Mouse (Mus musculus): Measurements from ENCODE around the gene Gse1. TPM values are rescaled to one million over a fixed set of nuclear protein-coding genes. Genes with fewer than 3 reads are reported as not detected.

The Gse1 gene
- total RNA-seq, 4 experiments from 2014 or later: 30.7 to 64.5 (median 48.4) TPM

DNA sequence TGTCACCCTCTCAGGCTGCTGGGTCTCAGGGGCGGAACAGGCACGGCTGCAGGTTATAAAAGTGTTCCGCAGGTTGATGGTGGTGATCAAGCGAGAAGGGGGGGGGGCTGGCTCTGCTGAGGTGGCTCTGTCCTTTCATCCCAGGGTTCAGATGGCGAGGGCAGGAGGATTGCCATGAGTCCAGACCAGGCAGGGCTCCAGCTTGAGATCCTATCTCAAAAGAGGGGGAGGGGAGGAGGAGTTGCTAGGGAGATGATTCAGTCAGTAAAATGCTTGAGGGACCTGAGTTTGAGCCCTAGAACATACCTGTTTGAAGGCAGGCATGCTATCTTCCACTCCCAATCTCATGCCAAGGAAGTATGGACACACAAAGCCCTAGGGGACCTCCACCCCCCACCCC, 332.3 kb downstream of the Gse1 start:
- DNase-seq: no peak

DNA sequence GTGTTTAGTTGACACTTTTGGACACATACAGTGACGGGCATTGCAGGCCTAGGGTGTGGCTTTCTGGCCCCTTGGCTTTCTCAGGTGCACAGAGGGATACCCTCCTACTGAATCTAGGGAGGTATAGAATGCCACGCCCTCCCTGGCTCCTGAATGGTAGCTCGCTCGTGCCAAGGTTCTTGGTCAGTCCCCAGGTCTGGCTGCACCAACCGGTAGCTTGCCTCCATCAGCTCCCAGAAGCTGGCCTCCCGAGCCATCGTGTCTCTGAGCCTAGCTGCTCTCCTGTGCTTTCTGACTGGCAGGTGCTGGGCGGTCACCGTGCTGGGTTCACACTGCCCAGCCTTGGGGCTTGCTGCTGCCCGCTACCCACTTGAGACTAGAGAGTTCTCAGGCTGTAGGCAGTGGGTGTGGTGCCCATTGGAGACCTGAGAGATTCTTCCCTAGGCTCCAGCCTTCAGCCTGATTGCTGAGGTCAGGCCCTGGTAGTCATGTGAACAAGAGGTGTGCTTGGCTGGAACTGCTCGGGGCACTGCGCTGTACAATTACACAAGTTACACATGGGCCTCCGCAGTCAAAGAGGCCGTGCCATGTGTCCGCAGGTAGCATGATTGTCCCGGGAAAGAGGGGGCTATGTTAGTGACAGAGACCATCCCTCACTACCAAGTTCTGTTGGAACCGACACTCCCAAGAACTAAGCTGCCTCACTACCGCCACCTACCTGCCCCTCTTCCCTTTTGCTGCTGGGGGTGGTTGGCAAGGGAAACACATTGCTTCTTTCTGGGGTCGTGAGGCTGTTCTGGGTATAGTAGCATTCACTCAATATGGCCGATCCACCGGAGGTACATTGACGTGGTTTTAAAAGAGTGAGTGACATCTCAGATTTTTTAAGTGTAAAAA, 333.5 kb downstream of the Gse1 start:
- DNase-seq: no peak

DNA sequence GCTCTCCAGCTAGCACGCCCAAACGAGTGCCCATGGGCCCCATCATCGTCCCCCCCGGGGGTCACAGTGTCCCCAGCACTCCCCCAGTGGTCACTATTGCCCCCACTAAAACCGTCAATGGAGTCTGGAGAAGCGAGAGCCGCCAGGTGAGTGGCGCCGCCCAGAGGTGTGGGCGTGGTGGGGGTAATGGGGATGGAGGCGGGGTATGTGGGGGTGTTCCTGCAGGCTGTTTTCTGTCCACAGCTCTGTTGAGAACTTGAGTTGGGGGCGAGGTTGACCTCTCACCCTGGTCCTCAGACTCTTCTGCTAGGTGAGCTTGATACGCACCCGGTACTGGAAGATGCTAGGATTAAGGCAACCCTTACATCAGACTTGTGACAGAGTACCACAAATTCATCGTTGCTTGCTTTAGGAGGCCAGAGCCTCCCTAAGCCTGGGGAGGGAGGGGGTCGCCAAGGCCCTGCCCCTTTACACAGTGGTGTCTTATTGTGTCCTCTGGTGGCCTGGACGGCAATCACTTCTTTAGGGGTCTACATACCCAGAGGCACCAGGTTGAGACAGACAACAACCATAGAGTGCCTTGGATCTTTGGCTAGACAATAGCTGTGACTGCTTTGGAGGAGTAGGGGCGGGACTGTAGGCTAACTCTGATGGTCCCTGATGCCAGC, 334.6 kb downstream of the Gse1 start:
- no peak for DNase-seq

DNA sequence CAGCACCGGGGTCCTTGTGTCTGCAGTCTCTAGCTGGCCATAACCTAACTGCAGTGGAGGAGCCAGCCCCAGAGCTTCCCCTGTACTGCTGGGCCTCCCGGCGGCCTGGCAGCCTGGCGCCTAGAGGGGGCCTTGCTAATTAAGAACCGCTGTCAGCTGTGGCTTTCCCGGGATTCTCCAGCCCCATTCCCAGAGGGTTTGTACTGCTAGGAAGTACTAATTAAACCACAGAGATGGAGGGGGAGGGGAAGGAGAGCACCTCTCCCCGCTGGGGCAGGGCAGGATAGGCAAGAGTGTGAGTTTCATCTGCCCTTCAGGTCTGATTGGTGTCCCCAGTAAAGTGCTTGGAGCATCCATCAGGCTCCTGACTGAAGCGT, 335.1 kb downstream of the Gse1 start:
- no peak for DNase-seq

DNA sequence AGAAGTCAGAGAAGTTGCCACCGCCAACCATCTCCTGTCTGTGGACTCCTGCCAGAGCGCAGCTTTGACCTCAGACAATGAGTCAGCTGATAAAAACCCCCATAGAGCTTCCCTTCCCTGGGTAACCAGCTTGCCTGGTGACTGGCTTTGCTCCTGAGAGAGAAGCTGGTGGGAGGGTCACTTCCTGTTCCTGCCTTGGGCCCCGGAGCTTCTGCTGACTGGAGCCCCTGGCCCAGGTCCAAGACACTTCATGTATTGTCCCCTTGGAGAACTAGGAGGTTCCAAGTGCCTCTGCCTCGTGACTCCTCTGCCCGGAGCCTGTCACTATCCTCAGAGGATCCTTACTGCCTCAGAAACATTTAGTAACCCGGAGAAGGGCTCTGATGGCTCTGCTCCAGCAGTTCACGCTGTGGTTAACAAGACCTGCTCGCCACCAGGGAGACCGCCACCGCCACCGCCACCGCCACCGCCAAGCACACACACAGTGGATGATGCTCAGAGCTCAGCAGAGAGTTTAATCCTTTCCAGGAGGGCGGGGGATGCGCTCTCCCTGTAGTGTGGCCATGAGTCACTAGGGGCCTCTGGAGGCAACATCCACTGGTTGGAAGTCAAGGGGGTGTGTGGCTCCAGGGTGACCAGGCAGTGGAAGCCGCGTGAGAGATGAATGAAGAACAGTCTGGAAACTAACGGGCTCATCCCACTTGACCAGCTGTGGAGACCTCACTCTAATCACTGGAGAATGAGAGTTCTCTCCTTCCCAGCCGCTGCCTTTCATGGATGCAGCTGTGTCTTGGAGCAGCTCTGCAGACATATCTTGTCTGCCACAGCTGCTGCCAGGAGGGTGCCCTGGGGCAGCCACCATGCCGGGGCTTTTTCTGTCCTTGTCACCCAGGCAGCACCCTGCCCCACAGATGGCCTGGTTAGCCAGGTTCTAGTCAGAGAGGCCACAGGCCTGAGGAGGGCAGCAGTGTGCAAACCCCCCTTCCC, 335.9 kb downstream of the Gse1 start:
- peak; percentile 89 for DNase-seq

DNA sequence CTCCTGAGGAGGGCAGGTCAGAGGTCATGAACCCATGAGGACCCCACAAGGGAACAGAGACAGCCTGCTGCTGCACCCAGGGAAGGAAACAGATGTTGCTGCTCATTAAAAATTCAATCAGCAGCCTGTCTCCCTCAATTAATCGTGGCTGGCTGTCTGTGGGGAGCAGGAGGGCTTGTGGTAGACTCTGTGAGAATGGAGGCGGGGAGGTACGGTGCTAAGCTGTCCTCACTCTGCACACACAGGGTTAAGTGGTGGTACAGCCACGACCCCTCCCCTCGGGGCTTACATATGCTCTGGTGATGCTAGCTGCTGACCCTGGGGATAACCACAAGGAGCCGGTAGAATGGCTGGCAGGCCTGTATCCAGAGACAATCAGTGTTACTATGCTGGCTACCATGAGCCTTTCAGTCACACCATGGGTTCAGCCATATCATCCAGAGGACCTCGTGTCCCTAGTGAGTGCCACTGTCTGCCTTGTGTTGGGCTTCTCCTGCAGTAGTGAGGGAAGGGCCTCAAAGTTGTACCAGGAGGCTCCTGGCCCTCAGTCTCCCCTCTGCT, 337.0 kb downstream of the Gse1 start:
- no peak for DNase-seq

DNA sequence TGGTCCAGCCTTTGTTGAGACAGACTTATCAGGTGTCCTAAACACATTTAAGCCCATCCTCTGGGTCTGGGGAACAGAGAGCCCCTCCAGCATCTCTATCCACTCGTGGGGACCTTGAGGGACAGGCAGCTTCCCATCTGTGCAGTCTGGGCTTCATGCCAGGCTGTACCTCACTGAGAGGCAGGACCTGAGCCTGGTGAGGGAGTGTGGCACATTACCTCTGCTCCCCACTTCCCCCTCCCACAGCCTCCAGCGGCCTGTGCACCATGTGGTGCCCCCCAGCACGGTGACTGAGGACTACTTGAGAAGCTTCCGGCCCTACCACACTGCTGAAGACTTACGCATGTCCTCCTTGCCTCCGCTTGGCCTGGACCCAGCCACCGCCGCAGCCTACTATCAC, 338.4 kb downstream of the Gse1 start:
- no peak for DNase-seq

DNA sequence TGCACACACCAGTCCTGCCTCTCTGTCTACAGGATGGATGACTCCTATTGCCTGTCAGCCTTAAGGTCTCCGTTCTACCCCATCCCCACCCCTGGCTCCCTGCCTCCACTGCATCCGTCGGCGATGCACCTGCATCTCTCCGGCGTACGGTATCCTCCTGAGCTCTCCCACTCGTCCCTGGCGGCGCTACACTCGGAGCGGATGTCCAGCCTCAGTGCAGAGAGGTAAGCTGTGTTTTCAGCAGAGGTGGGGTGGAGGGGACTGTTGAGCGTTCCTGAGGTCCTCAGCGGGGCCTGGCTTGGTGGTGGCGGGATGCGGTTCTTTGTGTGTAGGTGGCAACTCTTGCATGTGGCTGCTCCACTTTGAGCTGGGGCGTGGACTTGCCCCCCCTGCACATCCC, 339.5 kb downstream of the Gse1 start:
- no peak for DNase-seq

DNA sequence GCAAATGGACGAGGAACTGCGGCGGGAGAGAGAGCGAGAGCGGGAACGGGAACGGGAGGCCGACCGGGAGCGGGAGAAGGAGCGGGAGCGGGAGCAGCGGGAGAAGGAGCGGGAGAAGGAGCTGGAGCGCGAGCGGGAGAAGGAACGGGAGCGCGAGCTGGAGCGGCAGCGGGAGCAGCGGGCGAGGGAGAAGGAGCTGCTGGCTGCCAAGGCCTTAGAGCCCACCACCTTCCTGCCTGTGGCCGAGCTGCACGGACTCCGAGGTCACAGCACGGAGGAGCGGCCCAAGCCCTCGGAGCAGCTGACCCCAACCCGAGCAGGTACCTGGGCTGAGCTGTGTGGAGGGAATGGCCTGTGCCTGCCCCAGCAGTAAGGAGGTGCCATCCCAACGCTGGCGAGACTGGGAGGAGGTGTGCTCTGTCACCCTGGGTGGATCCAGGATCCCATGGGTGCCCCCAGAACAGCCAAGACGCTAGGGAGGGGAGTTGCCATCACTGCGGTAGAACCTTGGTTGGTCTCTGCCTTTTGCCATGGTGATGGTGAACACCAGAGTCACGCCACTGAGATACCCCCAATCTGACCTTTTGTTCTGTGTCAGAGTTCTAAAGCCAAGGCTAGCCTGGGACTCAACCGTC, 340.0 kb downstream of the Gse1 start:
- DNase-seq: no peak

DNA sequence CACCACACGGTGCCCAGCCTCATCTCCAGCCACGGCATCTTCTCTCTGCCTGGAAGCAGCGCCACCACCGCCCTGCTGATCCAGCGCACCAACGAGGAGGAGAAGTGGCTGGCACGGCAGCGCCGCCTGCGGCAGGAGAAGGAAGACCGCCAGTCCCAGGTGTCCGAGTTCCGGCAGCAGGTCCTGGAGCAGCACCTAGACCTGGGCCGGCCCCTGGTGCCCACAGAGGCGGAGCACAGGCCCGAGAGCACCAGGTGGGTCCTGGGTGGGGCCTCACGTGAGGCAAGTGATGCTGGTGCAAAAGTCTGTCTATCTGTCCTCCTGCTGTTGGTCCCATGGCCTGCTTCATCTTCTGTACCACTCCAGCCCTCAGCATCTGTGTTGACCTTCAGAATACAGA, 340.9 kb downstream of the Gse1 start:
- DNase-seq: no peak

DNA sequence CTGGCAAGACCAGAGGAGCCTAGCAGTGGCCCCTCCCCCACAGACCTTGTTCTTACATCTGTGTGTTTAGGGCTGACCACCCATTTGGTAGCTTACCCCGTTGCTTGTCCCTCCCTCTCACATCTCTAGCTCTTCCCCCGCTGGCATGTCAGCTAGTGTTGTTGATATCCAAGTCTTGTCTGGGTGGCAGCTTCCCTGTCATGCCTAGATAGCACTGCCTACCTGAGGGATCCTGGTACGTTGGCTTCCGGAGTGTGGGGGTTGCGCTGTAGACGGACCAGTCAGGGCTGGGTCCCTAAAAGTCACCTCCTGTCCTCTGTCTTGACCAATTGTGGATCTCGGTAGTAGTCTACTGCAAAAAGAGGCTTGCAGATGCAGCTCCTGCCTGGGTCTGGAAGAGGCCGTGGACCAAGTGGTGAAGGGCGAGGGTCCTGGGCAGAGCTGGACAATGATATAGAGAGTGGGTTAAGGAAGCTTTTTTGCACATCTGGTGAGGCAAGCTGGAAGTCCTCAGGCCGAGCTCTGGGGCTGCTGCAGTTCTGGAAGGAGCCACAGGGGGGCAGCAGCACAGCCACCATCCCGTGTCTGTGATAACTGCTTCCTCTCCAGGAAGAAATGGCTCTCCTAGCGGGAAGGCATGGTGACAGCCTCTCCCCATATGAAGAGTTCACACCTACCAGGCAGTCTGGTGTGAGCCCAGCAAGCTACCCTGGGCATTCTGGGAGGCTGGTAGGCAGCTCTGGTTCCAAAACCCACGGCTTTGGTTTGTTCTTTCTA, 341.9 kb downstream of the Gse1 start:
- DNase-seq: no peak

DNA sequence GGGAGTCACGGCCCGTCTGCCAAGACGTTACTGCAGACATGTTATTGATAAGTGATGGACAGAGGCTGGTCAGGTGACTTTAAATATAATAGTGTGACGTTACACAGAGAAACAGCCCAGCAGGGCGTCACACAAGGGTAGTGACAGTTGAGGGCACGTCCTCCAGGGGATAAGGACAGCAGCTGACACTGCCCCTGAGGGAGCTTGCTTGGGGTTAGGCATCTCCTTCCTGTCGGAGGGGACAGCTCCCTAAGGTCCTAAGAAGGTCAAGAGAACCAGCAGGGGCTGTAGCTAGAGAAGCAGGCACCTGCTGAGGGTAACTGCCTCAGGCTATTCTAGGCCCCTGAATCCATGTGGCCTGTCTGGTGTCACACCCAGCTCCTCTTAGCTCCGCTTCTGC, 343.3 kb downstream of the Gse1 start:
- DNase-seq: no peak

DNA sequence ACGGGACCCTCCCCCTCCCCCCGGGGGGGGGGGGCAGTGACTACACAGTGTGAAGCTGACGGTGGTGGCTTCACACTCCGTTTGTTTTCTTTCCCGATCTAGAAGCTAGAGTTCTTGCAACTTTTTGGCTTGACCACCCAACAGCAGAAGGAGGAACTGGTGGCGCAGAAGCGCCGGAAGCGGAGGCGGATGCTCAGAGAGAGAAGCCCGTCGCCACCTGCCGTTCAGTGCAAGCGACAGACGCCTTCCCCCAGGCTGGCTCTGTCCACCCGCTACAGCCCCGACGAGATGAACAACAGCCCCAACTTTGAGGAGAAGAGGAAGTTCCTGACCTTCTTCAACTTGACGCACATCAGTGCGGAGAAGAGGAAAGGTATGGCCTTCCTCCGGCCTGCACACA, 344.3 kb downstream of the Gse1 start:
- no peak for DNase-seq

DNA sequence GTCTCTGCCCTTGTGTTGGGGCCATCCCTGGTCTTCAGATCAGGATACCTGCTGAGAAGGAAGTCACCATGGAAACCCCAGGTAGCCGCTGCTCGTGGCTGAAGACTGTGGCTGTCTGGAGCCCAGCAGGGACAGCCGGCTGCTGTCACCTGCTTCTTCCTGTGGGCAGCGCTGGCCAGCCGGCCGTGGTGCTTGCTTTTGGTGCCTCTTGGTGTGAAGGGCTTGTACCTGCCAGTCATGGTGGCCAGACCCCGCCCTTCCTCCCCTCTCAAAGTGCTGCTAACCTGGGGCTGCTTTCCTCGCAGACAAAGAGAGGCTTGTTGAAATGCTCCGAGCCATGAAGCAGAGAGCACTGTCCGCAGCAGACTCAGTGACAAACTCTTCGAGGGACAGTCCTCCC, 345.6 kb downstream of the Gse1 start:
- DNase-seq: no peak

DNA sequence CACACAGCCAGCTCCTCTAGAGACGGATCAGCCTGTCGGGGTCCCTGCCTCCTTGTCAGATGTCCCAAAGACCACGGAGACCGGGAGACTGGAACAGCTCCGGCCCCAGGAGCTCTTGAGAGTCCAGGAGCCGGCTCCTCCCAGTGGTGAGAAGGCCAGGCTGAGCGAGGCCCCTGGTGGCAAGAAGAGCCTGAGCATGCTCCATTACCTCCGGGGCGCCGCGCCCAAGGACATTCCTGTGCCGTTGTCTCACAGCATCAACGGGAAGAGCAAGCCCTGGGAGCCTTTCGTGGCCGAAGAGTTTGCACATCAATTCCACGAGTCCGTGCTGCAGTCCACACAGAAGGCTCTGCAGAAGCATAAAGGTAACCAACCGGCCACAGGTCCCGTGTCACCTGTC, 346.7 kb downstream of the Gse1 start:
- no peak for DNase-seq

DNA sequence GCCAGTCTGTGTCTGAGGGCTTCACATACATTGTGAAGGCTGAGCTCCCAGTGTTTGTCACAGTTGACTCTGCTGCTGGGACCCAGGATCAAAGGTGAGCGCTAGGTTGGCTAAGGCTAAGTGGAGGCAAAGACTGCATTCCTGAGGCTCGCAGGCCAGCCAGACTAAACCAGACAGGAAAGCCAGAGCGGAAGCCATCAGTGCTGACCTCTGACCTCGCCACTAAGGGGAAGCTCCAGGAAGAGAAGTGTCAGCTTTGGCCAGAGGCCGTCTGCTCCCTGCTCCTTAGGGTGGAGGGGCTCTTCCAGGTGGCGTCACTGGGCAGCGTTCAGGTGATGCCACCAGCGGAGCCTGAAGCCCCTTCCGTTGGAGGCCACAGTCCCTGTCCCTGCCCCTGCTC, 347.5 kb downstream of the Gse1 start:
- no peak for DNase-seq

DNA sequence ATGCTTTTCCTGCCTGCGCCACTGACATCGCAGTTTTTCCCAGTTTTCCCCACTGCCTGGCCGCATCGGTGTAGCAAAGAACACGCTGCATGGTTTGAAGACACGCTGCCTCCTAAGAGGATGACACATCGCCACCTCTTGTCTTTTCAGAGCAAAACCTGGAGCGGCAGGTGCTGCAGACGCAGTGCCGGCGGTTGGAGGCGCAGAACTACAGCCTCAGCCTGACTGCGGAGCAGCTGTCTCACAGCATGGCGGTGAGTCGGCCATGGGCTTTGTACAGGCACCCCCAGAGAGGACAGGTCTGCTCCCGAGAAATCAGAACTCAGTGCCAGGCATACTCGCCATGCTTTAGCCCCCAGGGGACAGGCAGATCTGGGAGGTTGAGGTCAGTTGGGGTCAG, 349.6 kb downstream of the Gse1 start:
- DNase-seq: no peak

DNA sequence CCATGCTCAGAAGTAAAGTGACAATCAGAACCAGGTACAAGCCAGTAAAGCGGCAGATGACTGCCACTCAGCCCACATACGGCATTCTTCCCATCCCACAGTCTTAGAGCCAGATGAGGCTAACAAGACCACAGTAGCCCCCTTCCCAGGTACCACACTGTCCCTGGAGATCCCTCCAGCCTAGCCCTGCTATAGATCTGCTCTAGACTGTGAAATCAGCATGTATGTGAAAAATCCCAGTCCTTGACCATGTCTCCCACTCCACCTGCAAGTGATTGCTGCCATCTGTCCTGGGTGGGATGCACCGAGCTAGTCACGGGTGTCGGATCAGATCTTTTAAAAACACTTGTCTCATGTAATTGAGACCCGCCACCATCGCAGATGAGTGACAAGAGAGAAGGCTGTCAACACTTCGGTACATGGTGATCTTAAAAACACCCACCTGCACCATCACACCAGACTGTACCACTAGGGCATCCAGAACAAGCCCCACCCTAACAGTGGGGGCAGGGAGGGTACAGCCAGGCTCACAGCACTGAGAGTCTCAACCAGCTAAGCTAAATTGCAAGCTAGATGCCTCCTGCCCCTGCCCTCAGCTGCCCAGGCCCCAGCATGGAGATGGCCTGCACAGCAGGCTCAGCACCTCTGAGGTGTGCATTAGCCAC, 352.2 kb downstream of the Gse1 start:
- no peak for DNase-seq

DNA sequence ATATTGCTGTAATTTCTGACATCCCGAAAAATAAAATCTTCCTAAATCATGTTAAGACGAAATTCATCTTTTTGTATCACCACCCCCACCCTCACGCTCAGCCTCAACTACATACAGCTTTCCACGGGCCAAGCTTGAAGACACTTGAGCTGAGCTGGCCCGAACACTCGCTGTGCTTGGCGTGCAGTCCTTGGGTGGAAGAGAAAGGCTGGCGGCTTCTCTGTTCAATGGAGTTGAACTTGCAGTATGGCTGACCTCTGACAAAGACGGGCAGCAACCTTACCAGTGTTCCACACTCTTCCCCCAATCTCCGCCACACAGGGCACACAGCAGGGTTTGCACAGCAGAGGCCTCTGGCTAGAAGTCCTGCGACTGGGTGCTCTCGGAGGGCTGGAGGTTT, 353.1 kb downstream of the Gse1 start:
- DNase-seq: no peak

DNA sequence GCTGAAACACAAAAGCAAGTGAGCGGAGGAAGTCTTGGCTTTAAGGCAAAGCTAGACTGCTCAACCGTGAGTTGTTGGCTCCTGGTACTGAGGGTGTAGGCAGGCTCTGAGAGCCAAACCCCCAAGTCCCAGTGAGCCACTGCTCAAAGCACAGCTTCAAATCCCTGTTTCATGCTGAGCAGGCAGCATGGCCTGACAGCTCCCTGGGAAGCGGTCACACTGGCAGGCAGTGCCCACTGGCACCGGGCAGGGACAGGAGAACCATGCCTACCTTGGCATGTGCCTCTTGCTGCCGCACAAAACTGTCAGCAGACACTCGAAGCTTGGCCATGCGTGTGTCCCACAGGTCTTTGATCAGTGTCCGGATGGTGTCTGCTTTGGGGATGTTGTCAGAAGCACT, 353.6 kb downstream of the Gse1 start:
- no peak for DNase-seq

DNA sequence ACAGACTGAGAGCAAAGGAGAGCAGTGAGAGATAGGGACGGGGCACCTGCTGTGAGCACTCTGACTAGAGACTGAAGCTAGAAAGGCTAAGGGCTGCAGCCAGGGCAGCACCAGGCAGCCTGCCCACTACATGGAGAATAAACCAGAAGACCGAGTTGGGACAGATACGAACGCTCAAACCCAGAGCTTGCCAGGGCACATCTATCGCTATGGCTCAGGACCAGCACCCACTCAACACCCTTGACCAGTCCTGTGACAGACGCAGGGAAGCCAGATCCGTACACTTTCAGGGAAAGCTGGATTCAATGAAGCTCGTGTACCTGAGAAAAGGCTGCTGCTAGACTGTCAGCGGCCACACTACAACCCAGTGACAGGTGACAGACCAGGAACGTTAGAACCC, 357.3 kb downstream of the Gse1 start:
- no peak for DNase-seq

Data from adrenal gland, adult 8-10 months (tissue).